Mouse (Mus musculus) mouse trophoblast stem cell (cell line): ENCODE data around the gene Dctn1.
"Not testable (repeated sequence)": the region's sequence is repeated elsewhere in the genome, so short reads cannot be mapped to it uniquely, and the experiment has no call there.

Experiments used
- in situ Hi-C, 2 experiments: fragments of 300-500 bp; cut with MseI, MboI; formaldehyde crosslinking; loops; 2 replicates in 1 of 2; 3 replicates in 1 of 2; pipeline ENCODE4 v1.15.1; 2025

Dctn1 gene

GRCm38 (mm10) chr6:83136291-83136880 is 29.3 kb upstream of the Dctn1 start:
- in situ Hi-C loops, result no loop called here

GRCm38 (mm10) chr6:83136881-83137575 is 28.7 kb upstream of the Dctn1 start:
- in situ Hi-C loops, result no loop called here

- in situ Hi-C loops, result no loop called here
These were observed 28.2 kb upstream of the Dctn1 start for GRCm38 (mm10) chr6:83137576-83137950.

- in situ Hi-C loops, result no loop called here
These were observed 27.7 kb upstream of the Dctn1 start for GRCm38 (mm10) chr6:83138056-83138455.

- in situ Hi-C loops, result no loop called here
These were observed 25.7 kb upstream of the Dctn1 start for GRCm38 (mm10) chr6:83140044-83140443.

- in situ Hi-C loops, result no loop called here
These were observed 24.1 kb upstream of the Dctn1 start for GRCm38 (mm10) chr6:83141636-83142035.

GRCm38 (mm10) chr6:83142211-83142731 is 23.4 kb upstream of the Dctn1 start:
- in situ Hi-C loops, result no loop called here

GRCm38 (mm10) chr6:83142886-83143285 is 22.8 kb upstream of the Dctn1 start:
- in situ Hi-C loops, result no loop called here

GRCm38 (mm10) chr6:83145209-83145608 is 20.5 kb upstream of the Dctn1 start:
- in situ Hi-C loops, result no loop called here

GRCm38 (mm10) chr6:83145805-83146204 is 19.9 kb upstream of the Dctn1 start:
- in situ Hi-C loops, result no loop called here

GRCm38 (mm10) chr6:83147280-83147679 is 18.4 kb upstream of the Dctn1 start:
- in situ Hi-C loops, result no loop called here

- in situ Hi-C loops, result no loop called here
These were observed 14.0 kb upstream of the Dctn1 start for GRCm38 (mm10) chr6:83151721-83152120.

- in situ Hi-C loops, result no loop called here
These were observed 12.7 kb upstream of the Dctn1 start for GRCm38 (mm10) chr6:83153038-83153437.

GRCm38 (mm10) chr6:83153485-83153884 is 12.2 kb upstream of the Dctn1 start:
- in situ Hi-C loops, result no loop called here

- in situ Hi-C loops, result no loop called here
These were observed 10.0 kb upstream of the Dctn1 start for GRCm38 (mm10) chr6:83155552-83156238.

GRCm38 (mm10) chr6:83156259-83156684 is 9.4 kb upstream of the Dctn1 start, which contains the start of the genes Wdr54 and 1700003E16Rik:
Gene Wdr54 (minus strand): TSS chr6:83156397.
Gene 1700003E16Rik (plus strand): TSS chr6:83156404.
- in situ Hi-C loops, result no loop called here

GRCm38 (mm10) chr6:83159456-83159855 is 6.3 kb upstream of the Dctn1 start:
- in situ Hi-C loops, result not testable (repeated sequence)

- in situ Hi-C loops, result loop anchor here in 1 of 2 experiments (10.0 kb wide), 1 partner anchor 167 kb away; no protein-coding TSS in a partner anchor
These were observed 4.3 kb upstream of the Dctn1 start for GRCm38 (mm10) chr6:83161442-83161841.

- in situ Hi-C loops, result loop anchor here in 1 of 2 experiments (10.0 kb wide), 1 partner anchor 167 kb away; no protein-coding TSS in a partner anchor
These were observed 3.6 kb upstream of the Dctn1 start for GRCm38 (mm10) chr6:83161921-83162641.

GRCm38 (mm10) chr6:83162701-83163100 is 3.0 kb upstream of the Dctn1 start:
- in situ Hi-C loops, result loop anchor here in 1 of 2 experiments (10.0 kb wide), 1 partner anchor 168 kb away; no protein-coding TSS in a partner anchor

GRCm38 (mm10) chr6:83165026-83165606 is 604 bp upstream of the Dctn1 start:
- in situ Hi-C loops, result loop anchor here (5.0 to 10.0 kb wide), 2 partner anchors 102 to 170 kb away; no protein-coding TSS in a partner anchor
